Mouse (Mus musculus) retina, embryonic 14.5 days (tissue): ENCODE measurements at regions not wholly inside any gene's neighbourhood (a gene's known extent, or its start where the extent isn't known, plus 50 kb on each side); places are given as distances from the start of the nearest gene placed in this dataset.

Source experiments
- DNase-seq: peaks from one replicate; pipeline ENCODE4 v3.0.0-alpha.2; 2015; ENCODE audit warnings: low spot score

GRCm38 (mm10) chr6:100176914-100177560 lies 110.2 kb downstream of the Rybp start:
- DNase-seq = no peak

- peak; percentile 44 for DNase-seq
These were observed 116.5 kb downstream of the Rybp start for GRCm38 (mm10) chr6:100170711-100171348.

- no peak for DNase-seq
These were observed 120.0 kb downstream of the Rybp start for GRCm38 (mm10) chr6:100167321-100167720.

GRCm38 (mm10) chr6:100165746-100166145 lies 121.5 kb downstream of the Rybp start:
- DNase-seq = no peak

- DNase-seq = no peak
These were observed 123.1 kb downstream of the Rybp start for GRCm38 (mm10) chr6:100164162-100164561.

- DNase-seq = no peak
These were observed 123.5 kb downstream of the Rybp start for GRCm38 (mm10) chr6:100163814-100164130.

GRCm38 (mm10) chr6:100162961-100163813 lies 124.1 kb downstream of the Rybp start:
- DNase-seq = peak; percentile 88

- no peak for DNase-seq
These were observed 126.6 kb downstream of the Rybp start for GRCm38 (mm10) chr6:100160670-100161069.

GRCm38 (mm10) chr6:100159817-100160216 lies 127.5 kb downstream of the Rybp start:
- DNase-seq = no peak

- DNase-seq = no peak
These were observed 128.0 kb downstream of the Rybp start for GRCm38 (mm10) chr6:100159246-100159645.

- no peak for DNase-seq
These were observed 130.0 kb downstream of the Rybp start for GRCm38 (mm10) chr6:100157288-100157687.

GRCm38 (mm10) chr6:100156163-100156562 lies 131.1 kb downstream of the Rybp start:
- DNase-seq = no peak

- DNase-seq = no peak
These were observed 131.6 kb downstream of the Rybp start for GRCm38 (mm10) chr6:100155676-100156075.

GRCm38 (mm10) chr6:100151447-100151846 lies 135.8 kb downstream of the Rybp start:
- no peak for DNase-seq

GRCm38 (mm10) chr6:100150703-100151208 lies 136.5 kb downstream of the Rybp start:
- no peak for DNase-seq

- DNase-seq = no peak
These were observed 137.8 kb downstream of the Rybp start for GRCm38 (mm10) chr6:100149458-100149852.

- no peak for DNase-seq
These were observed 138.4 kb downstream of the Rybp start for GRCm38 (mm10) chr6:100148751-100149457.

GRCm38 (mm10) chr6:100146360-100146935 lies 140.8 kb downstream of the Rybp start:
- no peak for DNase-seq

- DNase-seq = no peak
These were observed 141.4 kb downstream of the Rybp start for GRCm38 (mm10) chr6:100145869-100146268.

GRCm38 (mm10) chr6:100144544-100145287 lies 142.6 kb downstream of the Rybp start:
- DNase-seq = no peak
